Mouse (Mus musculus) G1E (cell line): ENCODE results near the gene Ybx3.

ENCODE experiments used
- CTCF ChIP-seq: IDR thresholded peaks from 2 replicates; pipeline ENCODE4 v1.5.1; 2012; ENCODE audit warnings: low read depth, low read length, inconsistent platforms, mixed read lengths
- GATA1 ChIP-seq: IDR thresholded peaks from 2 replicates; pipeline ENCODE4 v1.6.1; 2012; ENCODE audit warnings: borderline replicate concordance, low read length, inconsistent platforms, mixed read lengths
- GATA2 ChIP-seq: IDR thresholded peaks from 2 replicates; pipeline ENCODE4 v1.6.1; 2012; ENCODE audit warnings: low read depth, low read length, inconsistent platforms, borderline replicate concordance
- POLR2AphosphoS5 ChIP-seq: IDR thresholded peaks from 2 replicates; pipeline ENCODE4 v1.6.1; 2012; ENCODE audit warnings: low read depth, low read length, inconsistent platforms; ENCODE audit not compliant: insufficient replicate concordance
- TAL1 ChIP-seq: conservative IDR thresholded peaks from 2 replicates; pipeline ENCODE4 v1.6.1; 2012; ENCODE audit warnings: low read depth, low read length, inconsistent platforms, mixed read lengths

DNA sequence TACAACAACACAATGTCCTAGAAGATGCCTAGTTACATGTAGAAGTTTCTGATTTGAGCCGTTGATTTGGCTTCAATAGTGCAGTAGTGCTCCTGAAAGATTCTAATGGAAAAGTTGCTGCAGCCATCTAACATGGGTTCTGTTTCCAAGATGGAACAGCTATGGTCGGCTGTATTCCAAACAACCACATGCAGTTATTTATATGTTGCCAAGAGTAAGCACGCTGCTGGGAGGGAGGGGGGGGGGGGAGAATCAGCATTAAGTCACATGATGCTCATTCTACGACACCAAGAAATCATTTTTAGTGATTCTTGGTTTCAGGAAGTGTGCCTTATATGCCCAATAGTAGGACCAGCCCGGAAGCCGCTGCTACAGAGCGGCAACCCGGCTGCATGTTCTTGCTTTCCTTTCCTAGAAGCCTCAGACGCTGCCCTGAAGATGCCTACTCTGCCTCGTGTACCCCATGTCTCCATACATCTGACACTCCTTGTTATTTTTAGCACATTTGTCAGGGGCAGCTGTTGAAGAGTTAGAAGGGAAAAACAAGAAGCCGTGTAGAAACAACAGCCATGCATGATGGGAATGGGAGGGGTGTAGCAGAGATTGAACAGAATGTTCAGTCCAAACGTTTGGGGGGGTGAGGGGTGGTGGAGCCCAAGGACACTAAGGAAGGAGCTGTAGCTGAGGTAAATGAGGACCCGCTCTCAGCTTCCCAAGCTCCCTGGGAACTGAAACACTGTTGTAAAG lies 13.5 kb downstream of the Ybx3 start:
- TF ChIP-seq CTCF (no peak), GATA1 (no peak), TAL1 (no peak), GATA2 (no peak), POLR2AphosphoS5 (no peak)
